Mouse (Mus musculus): ENCODE measurements around the gene Pef1. TPM values are rescaled to one million over a fixed set of nuclear protein-coding genes. Genes with fewer than 3 reads are reported as not detected.
A peak's percentile ranks its signal among the peaks of the same experiment; 100 is the strongest.

Pef1 gene
- total RNA-seq, 2 experiments from 2014 or later: 51.4 to 54.6 TPM

DNA sequence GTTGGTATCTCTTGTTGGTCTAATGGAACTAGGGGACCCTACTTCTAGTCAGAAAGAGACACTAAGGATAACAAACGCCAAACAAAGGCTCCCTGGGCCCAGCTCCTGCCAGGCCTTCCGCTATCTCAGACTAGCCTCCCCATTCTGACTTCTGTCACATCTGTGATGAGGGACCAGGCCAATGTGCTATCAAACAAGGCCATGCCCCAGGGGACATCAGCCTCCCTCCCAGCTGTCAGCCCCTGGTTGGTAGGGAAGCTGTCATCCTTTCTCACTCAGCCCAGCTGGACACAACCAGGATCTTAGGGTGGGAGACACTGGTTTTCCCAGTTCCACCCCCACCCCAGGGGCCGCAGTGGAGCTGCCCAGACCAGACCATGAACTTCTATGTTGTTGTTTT, 7.2 kb upstream of the Pef1 start:
- DNase-seq: no peak

DNA sequence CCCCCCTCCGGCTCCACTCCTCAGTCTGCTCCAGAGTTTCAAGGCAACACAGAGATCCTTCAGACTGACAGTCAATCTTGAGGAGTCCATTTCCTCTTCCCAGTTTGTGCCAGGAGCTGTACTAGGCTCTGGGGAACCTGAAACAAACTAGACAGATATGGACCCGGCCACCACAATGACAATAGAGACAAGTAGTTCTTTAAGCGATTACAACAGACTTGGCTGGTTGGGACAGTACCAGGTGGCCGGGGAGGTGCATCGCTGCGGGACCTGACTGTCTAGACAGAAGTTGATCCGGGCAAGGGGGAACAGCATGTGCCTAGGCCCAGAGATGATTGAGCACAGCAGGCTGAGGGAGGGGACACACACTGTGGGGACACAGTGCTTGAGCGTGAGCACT, 1.2 kb upstream of the Pef1 start:
- DNase-seq: no peak

DNA sequence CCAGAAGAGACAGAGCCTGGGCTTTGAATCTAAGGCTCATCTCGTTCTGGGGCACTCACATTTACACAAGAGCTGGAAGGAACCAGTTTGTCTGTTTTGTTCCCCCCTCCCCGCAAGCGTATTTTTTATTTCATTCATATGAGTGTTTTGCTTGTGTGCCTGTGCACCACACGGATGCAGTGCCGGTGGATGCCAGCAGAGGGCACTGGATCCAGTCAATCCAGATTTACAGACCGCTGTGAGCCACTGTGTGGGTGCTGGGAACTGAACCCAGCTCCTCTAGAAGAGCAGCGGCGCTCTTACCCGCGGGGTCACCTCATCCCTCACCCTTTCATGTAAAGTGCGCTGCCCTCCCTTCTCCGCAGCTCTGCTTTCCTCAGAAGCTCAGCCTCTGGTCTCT, 1.3 kb downstream of the Pef1 start:
- DNase-seq: no peak

DNA sequence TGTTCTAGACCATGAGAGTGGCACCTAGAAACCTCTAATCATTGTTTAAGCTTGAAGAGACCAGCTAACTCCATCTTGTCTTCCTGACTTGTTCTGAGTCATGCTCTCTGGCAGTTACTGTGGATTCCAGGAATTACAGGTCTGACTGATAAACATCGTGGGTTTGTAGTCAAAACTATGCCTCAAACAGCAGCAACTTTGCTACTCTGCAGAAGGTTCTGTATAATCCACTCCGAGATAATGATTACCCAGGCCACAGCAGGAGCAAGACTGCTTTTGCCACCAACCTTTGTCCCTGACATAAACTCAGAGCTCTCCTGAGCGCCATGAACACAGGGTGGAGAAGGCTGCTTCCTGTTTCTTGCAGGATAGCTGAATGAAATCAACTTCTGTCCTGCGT, 2.2 kb downstream of the Pef1 start:
- DNase-seq: no peak

DNA sequence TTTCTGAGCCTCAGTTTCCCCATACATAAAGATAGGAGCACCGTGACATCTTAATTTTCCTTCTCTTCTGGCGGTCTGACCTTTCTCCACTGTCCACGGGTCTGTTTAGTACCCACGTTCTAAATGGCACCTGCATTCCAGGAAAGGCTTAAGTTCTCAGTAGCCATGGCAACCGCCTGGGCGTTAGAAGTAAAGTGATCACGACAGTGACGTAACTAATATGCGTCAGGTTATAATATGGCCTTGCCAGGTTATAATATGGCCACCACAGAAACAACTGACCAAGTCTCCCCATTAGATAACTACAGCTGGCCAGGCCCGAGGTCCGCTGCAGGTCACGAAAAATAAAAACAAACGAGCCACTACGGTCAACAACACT, 4.7 kb downstream of the Pef1 start:
- DNase-seq: no peak

DNA sequence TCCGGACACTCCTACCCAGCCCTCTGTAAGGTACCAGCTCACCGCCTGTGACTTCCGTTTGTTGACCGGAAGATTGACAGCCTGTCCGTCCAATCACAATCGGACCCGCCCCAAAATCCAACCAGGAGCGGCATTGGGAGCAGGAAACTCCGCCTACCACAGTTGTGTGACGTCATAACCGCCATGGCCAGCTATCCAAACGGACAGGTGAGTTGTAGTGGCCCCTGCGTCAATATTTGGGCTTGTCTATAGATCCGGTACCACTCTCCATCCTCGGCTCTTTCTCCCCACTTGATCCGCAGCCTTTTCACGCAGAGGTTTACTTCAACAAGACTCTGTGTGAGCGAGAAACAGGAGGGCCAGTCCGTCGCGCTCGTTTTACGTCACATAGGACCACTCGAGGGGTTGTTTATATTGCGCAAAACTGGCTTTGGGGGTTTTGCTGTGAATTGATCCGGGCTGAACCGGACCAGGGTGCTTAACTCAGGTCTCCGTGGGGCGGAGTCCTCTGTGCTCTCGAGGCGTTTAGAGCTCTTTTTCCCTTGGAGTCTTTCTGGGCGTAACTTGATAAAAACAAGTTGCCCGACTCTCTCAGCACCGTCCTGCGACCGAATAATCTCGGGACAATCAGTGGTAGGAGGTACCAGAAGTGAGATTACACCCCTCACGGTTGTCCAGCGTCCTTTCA, 5.2 kb downstream of the Pef1 start:
- DNase-seq: peak; percentile 99

DNA sequence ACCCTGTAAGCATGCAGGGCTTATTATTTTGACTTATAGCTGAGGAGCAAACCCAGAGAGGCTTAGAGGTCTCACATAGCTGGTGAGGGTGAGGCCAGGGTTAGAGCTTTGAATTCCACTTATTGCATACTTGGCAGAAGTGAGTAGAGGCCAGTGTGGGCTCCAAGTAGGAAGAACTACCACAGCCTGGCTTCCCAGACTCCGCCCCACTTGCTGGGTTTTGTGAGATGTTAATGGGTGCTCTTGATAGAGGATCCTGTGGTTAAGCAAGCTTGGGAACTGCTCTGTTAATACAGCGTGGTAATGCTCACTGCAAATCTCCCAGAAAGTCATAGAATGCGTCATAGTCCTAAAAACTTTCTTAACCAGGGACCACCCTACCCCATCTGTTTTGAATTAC, 6.6 kb downstream of the Pef1 start:
- DNase-seq: no peak

DNA sequence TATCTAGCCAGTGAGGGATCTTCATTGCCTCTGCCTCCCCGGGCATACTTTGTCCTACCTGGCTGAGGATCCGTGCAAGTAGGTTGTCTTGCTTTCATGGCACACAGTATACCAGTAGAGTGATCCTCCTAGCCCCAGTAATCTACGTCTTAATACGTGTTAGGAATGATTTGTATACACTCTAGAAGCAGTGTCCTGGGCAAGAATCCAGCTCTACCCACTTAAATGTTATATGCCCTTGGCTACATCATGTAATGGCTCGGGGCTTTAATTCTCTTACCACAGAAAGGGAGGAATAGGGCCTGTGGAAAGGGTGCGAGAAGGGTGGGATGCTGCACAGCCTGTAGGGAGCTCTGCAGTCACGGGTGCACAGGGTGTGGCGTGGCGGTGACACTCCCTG, 7.3 kb downstream of the Pef1 start:
- no peak for DNase-seq

DNA sequence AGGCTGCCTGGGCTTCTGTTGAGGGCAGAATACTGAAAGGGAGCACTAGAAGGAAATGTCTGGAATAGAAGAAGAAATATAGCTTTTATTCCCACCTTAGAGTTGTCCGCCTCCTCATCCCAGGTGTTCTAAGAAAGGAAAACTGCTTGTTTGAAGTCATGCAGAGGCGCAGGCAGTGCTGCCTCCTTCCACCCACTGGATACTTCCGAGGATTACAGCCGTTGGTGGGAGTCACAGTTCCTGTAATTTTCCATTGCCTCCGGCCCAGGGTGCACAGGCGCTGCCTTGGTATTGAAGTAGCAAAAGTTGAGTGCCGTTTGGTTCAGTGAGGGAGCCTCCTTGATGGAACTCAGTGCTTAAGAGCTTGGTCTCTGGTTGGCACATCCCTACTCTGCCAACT, 7.7 kb downstream of the Pef1 start:
- no peak for DNase-seq

DNA sequence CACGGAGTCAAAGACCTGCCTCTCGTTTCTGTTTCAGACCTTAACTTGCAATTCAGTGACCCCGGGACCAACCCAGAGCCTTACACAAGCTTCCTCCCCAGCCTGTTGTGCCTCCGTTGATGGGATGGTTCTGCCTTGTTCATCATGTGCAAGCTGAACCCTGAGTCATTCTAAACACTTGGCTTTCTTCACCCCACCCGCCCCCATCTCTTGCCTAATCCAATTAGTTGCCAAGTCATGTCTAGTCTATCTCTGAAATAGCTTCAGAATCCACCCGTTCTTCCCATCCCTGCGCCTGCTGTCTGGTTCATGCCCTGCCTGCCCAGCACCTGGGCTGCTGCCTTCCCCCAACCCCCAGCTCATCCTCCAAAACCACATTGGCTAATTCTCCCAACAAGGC, 9.9 kb downstream of the Pef1 start:
- peak; percentile 72 for DNase-seq

DNA sequence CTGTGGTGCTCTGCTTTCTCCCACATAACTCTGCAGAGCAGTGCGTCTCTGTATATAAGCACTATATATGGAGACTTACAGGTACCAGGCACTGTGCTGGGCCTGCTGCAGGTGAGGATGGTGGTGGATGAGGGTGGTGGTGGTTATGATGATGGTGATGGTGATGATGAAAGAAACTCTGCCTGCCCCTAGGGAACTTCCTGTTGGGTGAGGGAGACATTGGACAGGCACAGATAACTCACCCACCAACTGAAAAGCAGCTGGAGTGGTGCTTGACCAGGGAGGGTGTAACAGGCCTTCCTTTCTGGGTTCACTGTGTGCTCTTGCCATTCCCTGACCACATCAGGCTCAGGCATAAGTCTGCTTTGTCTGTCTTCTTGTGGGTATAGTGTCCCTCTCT, 10.4 kb downstream of the Pef1 start:
- no peak for DNase-seq

DNA sequence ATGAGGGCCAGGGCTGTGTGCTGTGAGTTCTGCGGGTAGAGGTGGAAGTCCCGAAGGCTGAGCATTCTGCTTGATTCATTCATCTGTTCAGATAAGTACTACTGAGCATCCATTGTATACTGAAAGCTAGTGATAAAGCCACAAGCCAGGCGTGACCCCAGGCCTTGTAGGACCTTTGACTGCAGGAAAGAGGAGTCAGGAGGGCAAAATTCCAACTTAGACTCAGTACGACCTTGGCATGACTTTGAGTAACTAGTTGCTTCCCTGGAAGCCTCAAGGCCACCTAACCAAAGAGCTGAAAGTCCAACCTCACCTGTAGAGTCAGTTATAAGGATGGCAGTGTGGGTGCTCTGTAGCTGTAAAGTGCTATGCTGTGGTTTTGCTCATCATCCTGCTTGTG, 18.4 kb downstream of the Pef1 start:
- no peak for DNase-seq

DNA sequence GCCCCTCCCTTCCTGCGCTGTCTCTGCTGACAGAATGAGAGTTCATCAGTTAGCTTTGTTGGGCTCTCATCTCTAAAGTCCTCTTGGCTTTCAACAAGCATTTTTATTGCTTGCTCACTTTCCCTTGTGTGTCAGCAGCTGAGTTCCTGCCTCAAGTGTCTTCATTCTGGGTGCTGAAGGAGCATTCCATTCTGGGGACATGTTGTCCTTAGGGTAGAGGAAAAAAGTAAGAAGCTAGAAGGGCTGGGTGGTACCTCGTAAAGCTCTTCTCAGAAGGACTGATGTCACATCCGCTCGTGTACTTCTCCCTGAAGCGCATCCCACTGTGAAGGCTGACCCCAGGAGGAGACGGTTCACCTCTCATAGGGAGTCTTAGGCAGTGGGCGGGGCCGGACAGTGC, 19.2 kb downstream of the Pef1 start:
- no peak for DNase-seq

DNA sequence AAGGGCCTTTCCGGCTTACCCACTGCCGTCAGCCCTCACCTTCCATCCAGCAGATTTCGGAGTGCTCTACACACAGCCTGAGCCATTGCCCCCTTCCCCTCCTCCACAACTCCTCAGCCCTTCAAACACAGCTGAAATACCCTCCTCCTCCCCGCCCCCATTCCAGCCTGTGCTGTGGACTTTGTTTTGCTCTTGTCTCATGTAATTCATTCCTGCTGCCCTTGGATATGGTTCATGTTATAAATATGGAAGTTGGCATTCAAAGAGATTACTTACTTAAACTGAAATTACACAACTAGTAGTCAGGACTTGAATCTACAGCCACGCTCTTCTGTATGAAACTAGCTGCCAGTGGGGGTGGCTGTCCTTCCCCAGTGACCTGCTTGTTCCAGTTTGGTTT, 20.7 kb downstream of the Pef1 start:
- DNase-seq: no peak

DNA sequence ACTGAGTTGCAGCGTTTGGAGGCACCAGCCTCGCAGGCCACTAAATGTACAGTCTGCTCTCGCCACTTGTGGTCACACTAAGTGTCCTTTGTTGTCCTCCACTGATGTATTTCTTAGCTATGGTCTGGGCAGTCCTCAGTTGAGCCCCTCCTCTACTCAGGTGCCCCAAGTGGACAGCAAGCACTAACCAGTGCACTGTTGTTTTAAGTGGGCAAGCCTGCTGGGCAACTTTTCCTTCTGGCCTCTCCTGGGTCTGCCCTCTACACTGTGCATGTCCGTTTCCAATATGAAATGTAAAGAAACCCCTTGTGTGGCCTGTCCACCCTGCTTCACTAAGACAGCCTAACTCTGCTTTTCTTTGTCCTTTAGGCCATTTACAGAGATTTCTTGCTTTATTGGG, 21.8 kb downstream of the Pef1 start:
- DNase-seq: no peak

DNA sequence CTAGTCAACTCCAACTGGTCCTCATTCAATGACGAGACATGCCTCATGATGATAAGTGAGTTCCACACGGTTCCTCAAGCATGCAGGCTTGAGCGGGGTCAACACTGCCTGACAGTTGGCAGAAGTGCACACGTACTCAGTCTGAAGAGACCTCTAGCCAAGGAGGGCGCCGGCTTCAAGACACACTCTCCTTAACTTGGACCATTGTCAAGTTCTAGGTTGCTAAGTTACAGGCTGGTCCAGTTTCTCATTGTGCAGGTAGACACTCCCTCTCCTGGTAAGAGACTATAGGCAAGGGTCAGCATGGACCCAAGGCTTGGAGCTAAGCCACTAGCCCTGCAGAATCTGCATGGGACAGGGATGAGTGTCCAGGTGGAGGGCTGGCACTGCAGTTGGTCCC, 22.8 kb downstream of the Pef1 start:
- DNase-seq: no peak

DNA sequence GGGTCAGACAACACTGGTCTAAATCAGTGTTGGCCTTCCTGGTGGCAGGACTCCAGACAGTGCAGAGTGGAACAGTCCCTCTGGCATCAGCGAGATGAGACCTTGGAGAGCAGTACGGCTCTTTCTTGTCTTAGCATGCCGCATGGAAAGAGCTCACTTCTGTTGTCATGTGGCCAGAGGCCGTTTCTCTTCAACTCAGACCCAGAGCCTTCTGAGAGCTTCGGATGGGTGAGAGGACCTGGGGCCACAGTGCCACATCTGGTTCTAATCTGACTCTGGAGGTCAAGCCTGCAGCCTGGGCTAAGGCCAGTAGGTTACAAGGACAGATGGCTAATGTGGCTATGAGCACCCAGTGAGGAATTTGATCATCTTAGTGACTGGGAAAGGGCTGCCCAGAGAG, 23.6 kb downstream of the Pef1 start:
- peak; percentile 62 for DNase-seq

DNA sequence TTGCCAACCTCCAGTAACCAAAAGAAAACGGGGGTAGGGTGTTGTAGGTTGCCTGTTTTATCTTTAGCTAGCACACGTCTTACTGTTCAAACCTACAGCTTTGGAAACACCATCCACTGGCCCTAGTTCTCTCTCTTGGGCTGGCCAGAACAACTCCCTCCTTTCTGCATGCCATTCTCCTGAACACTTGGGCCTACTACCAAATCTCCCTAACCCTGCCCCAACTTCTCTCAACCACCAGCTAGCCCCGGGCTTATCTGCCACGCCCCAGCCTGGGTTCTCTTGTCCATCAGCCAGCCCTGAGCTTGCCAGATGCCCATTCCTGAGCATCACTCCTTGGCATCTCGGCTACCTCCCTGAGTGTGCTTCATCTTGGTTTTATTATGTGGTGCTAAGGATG, 26.5 kb downstream of the Pef1 start:
- no peak for DNase-seq

DNA sequence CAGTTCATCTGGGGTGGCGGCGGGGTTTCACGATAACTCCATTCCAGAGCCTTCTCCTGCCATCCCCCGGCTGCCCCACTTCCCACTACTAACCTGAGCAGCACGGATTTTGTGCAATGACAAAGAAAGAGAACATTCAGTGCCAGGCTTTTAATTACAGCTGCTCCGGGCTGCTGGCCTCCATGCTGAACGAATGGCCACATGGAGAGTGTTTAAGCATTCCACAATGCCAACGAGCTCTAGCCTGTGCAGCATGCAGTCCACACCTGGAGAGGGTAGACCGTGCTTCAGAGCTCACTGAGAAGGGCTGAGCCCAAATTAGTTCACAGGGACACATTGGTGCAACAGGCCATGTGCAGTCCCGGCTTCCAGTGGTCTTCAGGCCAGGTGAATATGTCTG, 27.7 kb downstream of the Pef1 start:
- no peak for DNase-seq

DNA sequence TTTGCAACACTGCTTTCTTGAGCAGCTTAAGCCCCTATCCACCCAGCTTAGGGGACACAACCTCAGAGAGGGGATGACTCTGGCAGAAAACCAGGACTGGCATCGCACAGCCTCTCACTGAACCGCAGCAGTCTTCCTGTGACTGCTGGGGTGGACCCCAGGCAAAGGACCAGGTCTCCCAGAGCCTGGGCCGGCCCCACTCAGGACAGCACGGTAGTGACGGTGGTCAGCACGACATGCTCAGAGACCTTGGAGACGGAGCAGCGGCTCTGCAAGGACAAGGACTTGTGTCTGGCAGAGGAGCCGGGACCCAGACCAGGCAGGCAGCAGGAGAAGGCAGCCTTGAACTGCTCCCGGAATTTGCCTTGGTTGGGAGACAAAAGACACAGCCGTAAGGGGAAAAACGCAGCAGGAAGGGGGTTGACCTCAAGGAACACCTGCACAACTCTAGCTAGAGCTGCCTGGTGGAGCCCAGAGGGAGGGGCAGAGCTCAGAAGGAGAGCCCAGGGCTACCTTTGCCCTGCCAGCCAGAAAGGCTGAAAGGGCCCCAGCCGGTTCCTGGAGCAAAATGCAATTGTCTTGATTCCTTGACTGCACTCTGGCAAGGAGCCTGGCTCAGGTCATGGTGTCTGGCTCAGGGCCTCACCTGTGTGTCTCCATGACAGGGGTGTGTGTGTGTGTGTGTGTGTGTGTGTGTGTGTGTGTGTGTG, 28.4 kb downstream of the Pef1 start:
- peak; percentile 51 for DNase-seq

DNA sequence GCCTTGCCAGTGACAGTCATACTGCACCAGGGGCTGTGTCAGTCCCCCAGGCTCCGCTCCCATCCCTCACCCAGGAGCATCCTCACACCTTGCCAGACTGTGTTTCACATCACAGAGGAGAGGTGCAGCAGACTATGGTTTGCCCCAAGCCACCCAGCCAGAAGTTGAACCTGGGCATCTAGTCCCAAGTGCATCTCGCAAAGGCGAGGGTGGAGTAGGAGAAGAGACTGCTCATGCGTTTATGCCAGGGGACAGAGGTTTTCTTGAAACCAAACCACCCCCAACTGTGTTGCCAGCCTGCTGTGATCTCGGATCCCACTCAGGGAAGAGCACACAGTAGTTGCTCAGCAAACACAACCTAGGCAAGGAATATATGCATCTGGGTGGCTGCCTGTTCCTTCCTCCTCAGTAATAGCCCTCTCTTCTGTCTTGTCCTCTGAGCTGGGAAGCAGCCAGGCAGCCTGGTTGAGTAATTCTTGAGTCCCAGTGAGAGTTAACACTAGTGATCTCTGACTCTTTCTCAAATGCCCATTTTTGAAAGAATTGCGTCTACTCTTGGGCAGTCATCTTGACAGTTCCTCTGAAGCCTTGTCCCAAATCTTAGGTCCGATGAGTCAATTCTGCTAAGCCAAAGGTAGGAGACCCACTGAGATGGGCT, 29.2 kb downstream of the Pef1 start:
- no peak for DNase-seq

DNA sequence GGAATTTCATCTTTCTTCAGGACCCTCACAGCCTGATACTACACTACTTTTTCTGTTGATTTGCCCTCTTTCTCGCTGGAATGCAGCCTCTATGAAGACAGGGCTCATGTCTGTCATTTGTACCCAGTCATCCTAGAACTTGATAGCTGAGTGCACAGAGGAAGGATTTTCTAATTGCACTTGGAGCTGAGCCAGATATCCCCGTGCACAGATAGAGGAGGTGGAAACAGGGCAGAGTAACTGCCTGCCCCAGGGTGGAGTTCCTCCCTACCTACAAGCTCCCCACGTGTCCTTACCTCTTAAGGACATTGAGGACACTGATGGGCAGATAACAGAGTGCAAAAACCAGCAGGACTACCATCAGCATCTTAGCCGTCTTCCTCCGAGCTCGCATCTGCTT, 31.0 kb downstream of the Pef1 start:
- no peak for DNase-seq

DNA sequence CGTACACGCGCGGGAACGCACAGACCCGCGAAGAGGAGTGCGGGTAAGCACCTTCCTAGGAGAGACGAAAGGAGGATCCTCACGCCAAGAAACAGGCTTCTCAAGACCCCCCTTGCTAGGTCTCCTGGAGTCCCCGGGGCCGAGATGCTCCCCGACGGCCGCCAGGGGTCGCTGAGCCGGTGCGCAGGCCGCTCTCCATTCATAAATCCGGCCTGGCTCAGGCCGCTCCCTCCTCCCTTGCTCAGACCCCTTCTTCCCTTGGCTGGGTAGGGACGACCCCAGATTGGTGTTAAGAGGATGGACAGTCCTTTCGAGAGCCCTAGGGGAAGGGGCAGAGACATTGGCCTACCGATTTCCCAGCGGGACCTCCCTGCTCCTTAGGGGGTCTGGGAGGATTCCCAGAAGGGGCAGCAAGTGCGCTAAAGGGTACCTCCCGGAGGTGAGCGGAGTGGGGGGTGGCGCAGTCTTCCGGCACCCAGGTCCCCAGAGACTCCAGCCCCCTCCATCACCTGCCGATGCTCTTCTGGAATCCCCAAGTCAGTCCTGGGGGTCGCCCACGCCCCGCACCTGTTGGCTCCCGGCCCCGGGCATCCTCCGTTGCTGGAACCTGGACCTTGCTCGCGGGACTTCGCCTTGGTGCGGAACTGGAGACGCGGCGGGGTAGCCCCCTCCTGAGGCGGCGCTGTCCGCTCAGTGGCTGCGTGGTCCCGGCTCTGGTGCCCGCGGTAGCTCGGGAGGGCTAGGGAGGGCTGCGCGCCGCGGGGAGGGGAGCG, 36.3 kb downstream of the Pef1 start:
- DNase-seq: peak; percentile 89

All from adrenal gland, postnatal 10 days (tissue).